ENCODE assay signal across 10 mouse cellular contexts in genomic region chr13:48284426-48284825, GRCm38 (mm10).
"Had no signal": no experiment of that assay in that cellular context is flagged by ENCODE, and none has a peak within 500 bp of the region (broad histone marks: within the 10 kb centered on the region; RNA-seq: fewer than 3 reads in every experiment).

No protein-coding gene starts in this region.

- H3K4me1 ChIP-seq: liver, embryonic 13.5 days; lung, embryonic 15.5 days had no signal

- H3K4me3 ChIP-seq: left cerebral cortex, adult 2 months; liver, embryonic 13.5 days; lung, embryonic 15.5 days; midbrain, embryonic 12.5 days had no signal

- H3K27ac ChIP-seq: left cerebral cortex, adult 2 months; liver, embryonic 13.5 days; lung, embryonic 15.5 days; midbrain, embryonic 12.5 days had no signal

- DNase-seq: kidney, adult 8-10 months; kidney, postnatal 25 days; liver; liver, embryonic 13.5 days; liver, postnatal 0 days; spleen, adult 18-20 months; thymus, postnatal 36 days had no signal

- H3K36me3 ChIP-seq: liver, embryonic 13.5 days; lung, embryonic 15.5 days; midbrain, embryonic 12.5 days had no signal

- H3K27me3 ChIP-seq: liver, embryonic 13.5 days; lung, embryonic 15.5 days; midbrain, embryonic 12.5 days had no signal
